Mouse (Mus musculus) erythroblast, embryonic 14.5 days (primary cell): Measurements from ENCODE around the gene Galnt18.

Experiments
- GATA1 ChIP-seq: IDR thresholded peaks from 2 replicates; pipeline ENCODE4 v1.6.1; 2012; ENCODE audit warnings: low read length, inconsistent platforms, mixed read lengths
- TAL1 ChIP-seq: IDR thresholded peaks from 3 replicates; pipeline ENCODE4 v1.6.1; 2012; ENCODE audit warnings: low read length, inconsistent platforms, mixed read lengths

DNA sequence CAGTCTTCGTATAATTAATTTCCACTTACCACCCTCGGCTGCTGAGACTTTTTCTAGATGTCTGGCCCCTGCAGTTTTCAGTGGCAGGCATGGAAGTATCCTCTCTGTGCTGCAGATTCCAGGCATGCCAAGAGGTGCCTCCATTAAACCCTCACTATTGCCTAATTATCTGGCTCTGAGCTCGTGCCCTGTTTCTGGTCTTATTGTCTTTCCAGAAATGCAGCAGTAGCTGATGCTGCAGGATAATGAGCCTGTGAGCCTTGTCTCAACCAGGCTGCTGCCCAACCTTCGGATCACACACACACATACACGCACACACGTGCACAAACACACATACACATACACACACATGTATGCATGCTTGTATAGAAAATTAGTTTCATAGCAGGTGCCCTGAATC lies 199.2 kb downstream of the Galnt18 start:
- TF ChIP-seq TAL1: no peak
- TF ChIP-seq GATA1: no peak
